1 mouse cellular context compared by ENCODE assay signal in the genomic region with DNA sequence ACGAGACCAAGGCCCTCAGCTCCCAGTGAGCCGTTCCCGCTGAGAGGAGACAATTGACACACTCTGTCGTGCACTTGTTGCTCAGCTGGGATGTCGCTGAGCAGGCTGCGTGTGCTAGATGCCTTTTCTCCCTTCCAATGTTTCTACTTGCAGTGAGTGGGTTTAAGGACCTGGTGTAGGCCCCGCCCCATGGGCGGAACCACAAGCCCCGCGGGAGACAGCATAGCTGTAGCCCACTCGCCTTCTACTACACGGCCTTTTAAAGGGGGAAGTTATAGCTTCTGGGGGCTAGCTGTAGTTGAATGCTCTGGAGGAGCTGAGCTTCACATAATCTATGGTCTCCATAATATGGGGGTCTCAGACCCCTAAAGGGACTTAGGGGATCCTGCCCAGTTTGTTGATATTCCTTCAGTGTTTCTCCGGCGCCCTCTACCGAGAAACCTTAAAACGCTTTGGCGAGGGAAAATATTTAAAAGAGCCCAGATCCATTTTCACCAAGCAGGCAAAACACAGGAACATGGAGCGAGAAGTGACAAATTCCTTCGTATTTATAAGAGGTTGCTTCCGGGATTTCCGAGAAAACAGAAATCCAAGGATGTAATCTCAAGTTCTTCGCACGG.
TF ChIP-seq lines count a peak whose summit lies in the region.

No protein-coding gene starts in this region.

TF ChIP-seq in ES-E14, 5 proteins besides CTCF, POLR2A, EP300 and RAD21 (continued from another document):
- TF ChIP-seq ZC3H11A (IDR thresholded peaks at IDR 0.05; ENCODE audit: borderline replicate concordance, low read depth, low read length): no peak
- no peak for TF ChIP-seq ZNF384 (IDR thresholded peaks at IDR 0.05; ENCODE audit: low read depth, low read length)
- TF ChIP-seq CHD2 (IDR thresholded peaks at IDR 0.05; ENCODE audit: low read depth, low read length): no peak
- TF ChIP-seq MAFK (IDR thresholded peaks at IDR 0.05; ENCODE audit: insufficient read depth, low read depth, low read length): no peak
